Mouse (Mus musculus) bone marrow, adult 2 months (tissue): ENCODE data around the gene Ier3.

Experiments
- CTCF ChIP-seq: fragments of 200-500 bp; IDR thresholded peaks from 2 replicates; pipeline ENCODE4 v1.5.1; 2011; ENCODE audit warnings: low read length, control low read depth; ENCODE audit not compliant: control insufficient read depth, insufficient read depth
- POLR2A ChIP-seq: fragments of 200-500 bp; IDR thresholded peaks from 2 replicates; pipeline ENCODE4 v1.6.1; 2011; ENCODE audit warnings: low read depth, mild to moderate bottlenecking, control low read depth, low read length, borderline replicate concordance; ENCODE audit not compliant: control insufficient read depth

GRCm38 (mm10) chr17:35812736-35813135, 8.7 kb upstream of the Ier3 start:
- no peak for TF ChIP-seq CTCF
- TF ChIP-seq POLR2A = no peak
